Mouse (Mus musculus) forelimb bud, embryonic 11.5 days (tissue): ENCODE data around the gene Fbll1.
"Not testable (repeated sequence)": the region's sequence is repeated elsewhere in the genome, so short reads cannot be mapped to it uniquely, and the experiment has no call there.

ENCODE experiments used
- DNase-seq: peaks from one replicate; pipeline ENCODE4 v3.0.0-alpha.2; 2012; ENCODE audit warnings: low read depth, low spot score

Fbll1 gene

GRCm38 (mm10) chr11:35798874-35799273, at the start of gene Fbll1:
Gene Fbll1, minus strand, starts transcription at chr11:35798884.
- DNase-seq: peak; percentile 85

DNA sequence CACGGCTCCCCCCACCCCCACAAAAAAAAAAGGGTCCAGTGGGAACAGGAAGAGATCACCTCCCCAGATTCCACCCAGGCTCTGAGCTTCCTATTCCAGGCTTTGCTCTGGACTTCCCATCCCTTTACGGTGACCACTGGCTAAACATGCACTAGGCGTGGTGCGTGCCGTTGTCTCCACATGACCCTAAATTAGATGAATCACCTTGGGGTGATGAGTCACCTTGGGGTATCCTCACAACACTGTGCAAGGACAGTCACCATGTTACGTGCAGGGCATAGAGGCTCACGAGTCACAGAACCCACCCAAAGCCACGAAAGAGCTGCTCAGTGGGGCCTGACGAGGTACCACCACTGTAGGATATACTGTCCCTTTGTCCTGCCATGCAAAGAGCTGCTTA, 45.6 kb upstream of the Fbll1 start:
- no peak for DNase-seq

DNA sequence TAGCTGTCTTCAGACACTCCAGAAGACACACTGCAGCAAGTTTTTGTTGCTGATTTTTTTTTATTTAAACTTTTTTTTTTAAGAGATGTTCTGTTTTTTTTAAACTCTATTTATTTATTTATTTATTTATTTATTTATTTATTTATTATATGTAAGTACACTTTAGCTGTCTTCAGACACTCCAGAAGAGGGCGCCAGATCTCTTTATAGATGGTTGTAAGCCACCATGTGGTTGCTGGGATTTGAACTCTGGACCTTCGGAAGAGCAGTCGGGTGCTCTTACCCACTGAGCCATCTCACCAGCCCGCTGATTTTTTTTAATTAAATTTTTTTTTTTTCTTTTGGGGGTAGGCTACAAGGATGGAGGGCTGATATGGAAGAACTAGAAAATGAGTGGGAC, 43.9 kb upstream of the Fbll1 start:
- DNase-seq: not testable (repeated sequence)

DNA sequence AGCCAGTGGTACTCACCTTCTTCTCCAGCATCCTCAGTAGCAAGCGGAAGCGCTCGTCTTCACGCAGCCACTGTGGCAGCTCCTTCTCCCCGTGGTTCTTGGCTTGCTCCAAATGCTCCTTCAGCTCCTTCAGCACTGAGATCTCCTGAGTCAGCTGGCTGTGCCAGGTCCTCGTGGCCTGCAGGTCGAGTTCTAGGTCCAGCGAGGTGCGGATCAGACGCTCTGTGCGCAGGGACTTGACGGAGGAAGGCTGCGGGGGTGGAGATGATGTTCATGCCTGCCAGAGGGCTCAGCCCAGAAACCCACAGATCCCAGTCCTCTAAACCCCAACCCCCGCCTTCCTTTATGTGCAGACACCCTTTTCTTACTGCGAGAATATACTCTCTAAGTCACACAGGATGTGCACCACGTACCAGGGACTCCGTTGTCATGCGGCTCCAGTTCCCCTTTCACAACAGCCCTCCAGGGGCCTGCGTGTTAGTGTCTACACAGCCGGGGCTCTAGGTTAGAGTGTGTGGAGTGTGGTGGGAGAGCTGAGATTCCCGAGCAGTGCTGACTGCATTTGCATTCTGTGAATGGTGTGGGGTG, 43.1 kb upstream of the Fbll1 start:
- no peak for DNase-seq

GRCm38 (mm10) chr11:35840806-35841205, 42.1 kb upstream of the Fbll1 start:
- not testable (repeated sequence) for DNase-seq

GRCm38 (mm10) chr11:35840282-35840681, 41.6 kb upstream of the Fbll1 start:
- DNase-seq: no peak

GRCm38 (mm10) chr11:35838345-35839338, 40.0 kb upstream of the Fbll1 start:
- DNase-seq: peak; percentile 88

DNA sequence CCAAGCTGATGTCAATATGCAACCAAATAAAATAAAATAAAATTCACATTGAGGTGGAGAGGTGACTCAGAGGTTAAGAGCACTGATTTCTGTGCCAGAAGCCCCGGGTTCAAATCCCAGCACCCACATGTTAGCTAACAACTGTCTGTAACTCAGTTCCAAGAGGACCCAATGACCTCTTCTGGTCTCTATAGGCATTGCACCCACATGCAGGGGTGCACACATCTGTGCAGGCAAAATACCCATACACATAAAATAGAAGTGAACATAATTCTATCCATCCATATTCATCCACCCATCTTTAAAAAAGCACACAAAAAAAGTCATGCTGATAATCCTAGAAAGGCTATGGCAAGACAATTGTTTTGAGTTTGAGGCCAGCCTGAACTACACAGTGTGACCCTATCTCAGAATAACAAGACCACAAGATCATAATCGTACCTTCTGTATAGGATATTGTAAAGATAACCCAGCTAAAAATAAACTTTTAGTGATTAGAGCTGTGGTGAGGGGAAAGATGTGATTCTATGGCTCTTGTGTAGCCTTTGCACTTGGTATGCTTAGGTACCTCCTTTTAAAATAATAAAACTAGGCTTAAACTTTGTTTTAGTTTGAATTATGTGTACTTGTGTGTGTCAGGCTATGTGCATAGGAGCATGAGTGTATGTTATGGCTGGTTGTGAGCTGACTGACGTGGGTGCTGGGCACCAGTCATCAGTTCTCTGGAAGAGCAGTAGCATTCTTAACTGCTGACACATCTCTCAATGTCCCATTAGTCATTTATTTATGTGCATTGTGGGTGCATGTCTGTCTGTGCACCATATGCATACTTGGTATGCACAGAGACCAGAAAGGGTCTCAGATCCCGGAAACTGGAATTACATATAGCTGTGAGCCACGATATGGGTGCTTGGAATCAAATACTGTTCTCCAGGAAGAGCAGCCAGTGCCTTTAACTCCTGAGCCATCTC, 38.8 kb upstream of the Fbll1 start:
- no peak for DNase-seq

- peak; percentile 94 for DNase-seq
These were observed 35.5 kb upstream of the Fbll1 start, which contains the start of gene Rars for GRCm38 (mm10) chr11:35834022-35834760. Gene Rars, minus strand, starts transcription at chr11:35834506.

GRCm38 (mm10) chr11:35833270-35833669, 34.6 kb upstream of the Fbll1 start:
- no peak for DNase-seq

- no peak for DNase-seq
These were observed 33.5 kb upstream of the Fbll1 start for GRCm38 (mm10) chr11:35832139-35832538.

DNA sequence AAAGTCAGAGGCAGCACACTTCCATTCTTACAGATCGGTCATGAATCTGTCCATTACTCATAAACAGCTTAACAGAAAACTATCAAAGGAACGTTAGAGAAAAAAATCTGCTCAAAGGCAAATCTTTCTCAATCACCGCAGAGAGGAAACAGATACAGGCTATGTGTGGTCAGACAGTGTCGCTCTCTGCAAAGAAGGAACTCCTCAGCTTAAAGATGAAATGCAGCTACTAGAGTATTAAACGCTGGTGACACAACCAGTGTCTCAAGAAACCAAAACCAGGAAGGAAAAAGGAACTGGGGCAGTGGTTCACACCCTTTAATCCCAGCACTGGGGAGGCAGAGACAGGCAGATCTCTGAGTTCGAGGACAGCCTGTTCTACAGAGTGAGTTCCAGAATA, 29.0 kb upstream of the Fbll1 start:
- no peak for DNase-seq

GRCm38 (mm10) chr11:35816316-35816715, 17.6 kb upstream of the Fbll1 start:
- DNase-seq: no peak

DNA sequence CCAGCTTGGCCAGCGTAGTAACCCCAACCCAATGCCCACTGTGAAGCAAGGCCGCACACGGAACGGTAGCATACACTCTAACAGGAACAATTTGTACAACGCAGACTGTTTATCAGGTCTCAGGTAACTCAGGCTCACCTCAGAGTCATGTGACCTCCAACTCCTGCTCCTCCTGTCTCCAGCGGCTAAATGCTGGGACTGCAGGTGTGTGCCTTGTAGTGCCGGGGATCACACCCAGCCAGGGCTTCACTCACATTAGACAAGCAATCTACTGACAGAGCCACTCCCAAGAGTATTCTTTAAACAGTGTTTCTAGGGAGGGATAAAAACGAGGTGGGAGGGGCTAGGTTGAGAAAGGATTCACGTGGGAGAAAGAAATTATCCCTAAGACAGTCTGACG, 12.8 kb upstream of the Fbll1 start:
- no peak for DNase-seq

GRCm38 (mm10) chr11:35801332-35801731, 2.6 kb upstream of the Fbll1 start:
- no peak for DNase-seq

DNA sequence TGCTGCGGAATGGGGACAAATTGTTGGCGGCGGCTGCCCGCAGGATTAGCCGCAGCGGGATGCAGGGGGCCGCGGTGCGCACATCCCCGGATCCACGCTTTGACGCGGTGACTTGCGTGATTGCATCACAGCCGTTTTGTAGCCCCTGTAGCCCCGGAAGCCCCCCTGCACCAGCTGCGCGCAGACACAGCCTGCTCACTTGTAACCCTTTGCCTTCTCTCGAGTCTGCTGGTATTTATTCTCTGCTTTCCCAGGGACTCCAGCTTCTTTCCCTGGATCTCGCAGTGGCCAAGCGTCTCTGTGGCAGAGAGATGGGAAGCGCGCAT, 226 bp downstream of the Fbll1 start:
- no peak for DNase-seq

- DNase-seq: no peak
These were observed 761 bp downstream of the Fbll1 start for GRCm38 (mm10) chr11:35797751-35798494.

- DNase-seq: not testable (repeated sequence)
These were observed 5.9 kb downstream of the Fbll1 start for GRCm38 (mm10) chr11:35792800-35793199.

DNA sequence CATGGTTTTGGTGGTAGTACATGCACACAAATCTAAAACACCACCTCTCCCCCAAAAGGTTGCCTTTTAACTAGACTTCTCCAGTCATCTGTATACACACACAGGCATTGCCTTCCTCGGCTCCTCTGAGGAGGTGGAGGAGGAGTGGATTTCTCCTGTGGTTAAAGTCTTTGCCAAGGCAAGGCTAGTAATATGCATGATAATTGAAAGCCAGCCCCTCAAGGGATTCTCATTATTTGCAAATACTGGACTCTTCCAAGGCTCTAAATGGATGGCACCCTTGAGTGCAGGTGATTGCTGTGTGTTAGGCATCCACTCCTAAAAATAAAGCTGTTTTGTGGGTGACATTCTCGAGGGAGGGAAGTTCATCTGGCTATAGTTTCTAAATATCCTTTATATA, 10.2 kb downstream of the Fbll1 start:
- DNase-seq: no peak

- no peak for DNase-seq
These were observed 14.1 kb downstream of the Fbll1 start for GRCm38 (mm10) chr11:35784537-35784936.
